Mouse (Mus musculus) embryonic stem cell, embryonic (primary cell): ENCODE data around the gene Pptc7.

Experiments used
- CTCF ChIA-PET, 4 experiments: fragments of 300-600 bp in 2 of 4; fragments of 350-600 bp in 2 of 4; sonication (Branson Sonifier 250); formaldehyde crosslinking; loops; one replicate each; lab custom pipeline; 2022; ENCODE audit warnings: inconsistent platforms in 2 of 4; lab: Charles Lee
- POLR2A ChIA-PET, 4 experiments: fragments of 300-600 bp in 2 of 4; fragments of 350-600 bp in 2 of 4; sonication (Branson Sonifier 250); formaldehyde crosslinking; loops; one replicate each; lab custom pipeline; 2022; ENCODE audit warnings: antibody characterized with exemption in 4 of 4, inconsistent platforms in 1 of 4; lab: Charles Lee

Pptc7 gene

GRCm38 (mm10) chr5:122304541-122304940 lies 20.4 kb downstream of the Pptc7 start:
- CTCF ChIA-PET: interaction anchor here in 1 of 4 experiments (0.6 kb wide), 1 partner anchor 834 kb away, joined by 5 read pairs; no protein-coding TSS in a partner anchor
- POLR2A ChIA-PET: interaction anchor here (0.8 to 2.5 kb wide), 12 partner anchors 9 to 98 kb away, joined by 3 to 9 read pairs (median 3); no protein-coding TSS in a partner anchor

GRCm38 (mm10) chr5:122305472-122305871 lies 21.3 kb downstream of the Pptc7 start:
- POLR2A ChIA-PET: interaction anchor here in 3 of 4 experiments (0.9 to 2.5 kb wide), 9 partner anchors 9 to 37 kb away, joined by 3 to 9 read pairs (median 4); no protein-coding TSS in a partner anchor
- CTCF ChIA-PET: no interaction called here

GRCm38 (mm10) chr5:122306536-122306935 lies 22.4 kb downstream of the Pptc7 start:
- CTCF ChIA-PET: interaction anchor here in 1 of 4 experiments (1.9 kb wide), 1 partner anchor 12 kb away, joined by 8 read pairs; no protein-coding TSS in a partner anchor
- POLR2A ChIA-PET: interaction anchor here in 2 of 4 experiments (0.6 to 3.1 kb wide), 9 partner anchors 8 to 71 kb away, joined by 3 to 19 read pairs (median 4); no protein-coding TSS in a partner anchor

GRCm38 (mm10) chr5:122310699-122311098 lies 26.5 kb downstream of the Pptc7 start:
- CTCF ChIA-PET: no interaction called here
- POLR2A ChIA-PET: interaction anchor here in 2 of 4 experiments (0.6 to 1.4 kb wide), 4 partner anchors 8 to 17 kb away, joined by 4 to 7 read pairs (median 4); no protein-coding TSS in a partner anchor

GRCm38 (mm10) chr5:122311692-122312091 lies 27.5 kb downstream of the Pptc7 start:
- ChIA-PET CTCF (interaction anchor here in 3 of 4 experiments (0.5 to 1.2 kb wide), 7 partner anchors 8 to 554 kb away, joined by 3 to 4 read pairs (median 3); no protein-coding TSS in a partner anchor), POLR2A (interaction anchor here in 3 of 4 experiments (0.6 to 1.7 kb wide), 11 partner anchors 7 to 1751 kb away, joined by 3 to 13 read pairs (median 4); partner anchors contain the start of gene Tctn1 (in 2 of the 3))

- ChIA-PET POLR2A (interaction anchor here in 3 of 4 experiments (0.5 to 1.7 kb wide), 11 partner anchors 11 to 203 kb away, joined by 3 to 13 read pairs (median 4); partner anchors contain the start of gene Tctn1 (in 2 of the 3)), CTCF (interaction anchor here in 3 of 4 experiments (0.6 to 1.5 kb wide), 4 partner anchors 47 to 183 kb away, joined by 3 to 4 read pairs (median 4); partner anchors contain the start of gene Tctn1 (in 1 of the 3))
Observed at GRCm38 (mm10) chr5:122312346-122312745, 28.2 kb downstream of the Pptc7 start.

- ChIA-PET CTCF (interaction anchor here in 3 of 4 experiments (0.7 to 1.5 kb wide), 6 partner anchors 11 to 184 kb away, joined by 3 to 4 read pairs (median 3); partner anchors contain the start of gene Tctn1 (in 1 of the 3)), POLR2A (interaction anchor here in 3 of 4 experiments (0.6 to 1.7 kb wide), 8 partner anchors 9 to 105 kb away, joined by 3 to 13 read pairs (median 3); no protein-coding TSS in a partner anchor)
Observed at GRCm38 (mm10) chr5:122312942-122313684, 28.9 kb downstream of the Pptc7 start.

- POLR2A ChIA-PET: interaction anchor here in 3 of 4 experiments (0.5 to 3.0 kb wide), 12 partner anchors 9 to 82 kb away, joined by 3 to 9 read pairs (median 4); partner anchors contain the start of genes Rad9b (in 1 of the 3) and Vps29 (in 1 of the 3)
- CTCF ChIA-PET: interaction anchor here in 1 of 4 experiments (1.0 to 1.3 kb wide), 2 partner anchors 15 to 51 kb away, joined by 3 read pairs; partner anchors contain the start of gene Tctn1
Observed at GRCm38 (mm10) chr5:122314966-122315667, 31.0 kb downstream of the Pptc7 start.

- POLR2A ChIA-PET: interaction anchor here (1.1 to 3.7 kb wide), 14 partner anchors 8 to 181 kb away, joined by 3 to 36 read pairs (median 4); partner anchors contain the start of gene Tctn1 (in 1 of the 4)
Observed at GRCm38 (mm10) chr5:122317329-122318045, 33.3 kb downstream of the Pptc7 start.

GRCm38 (mm10) chr5:122318100-122318499 lies 33.9 kb downstream of the Pptc7 start:
- CTCF ChIA-PET: interaction anchor here (0.5 to 2.6 kb wide), 15 partner anchors 11 to 942 kb away, joined by 3 to 25 read pairs (median 4); partner anchors contain the start of gene Tctn1 (in 1 of the 4)
- POLR2A ChIA-PET: interaction anchor here in 3 of 4 experiments (1.1 to 3.7 kb wide), 16 partner anchors 8 to 202 kb away, joined by 3 to 36 read pairs (median 4); partner anchors contain the start of gene Tctn1 (in 1 of the 3)

More at GRCm38 (mm10) chr5:122317329-122318045, 33.3 kb downstream of the Pptc7 start:
- CTCF ChIA-PET: interaction anchor here in 2 of 4 experiments (0.9 to 1.9 kb wide), 8 partner anchors 10 to 189 kb away, joined by 3 to 8 read pairs (median 4); partner anchors contain the start of gene Tctn1 (in 1 of the 2)

- ChIA-PET CTCF (interaction anchor here (0.6 to 2.6 kb wide), 21 partner anchors 10 to 933 kb away, joined by 3 to 25 read pairs (median 4); partner anchors contain the start of gene Tctn1 (in 1 of the 4)), POLR2A (interaction anchor here in 3 of 4 experiments (0.7 to 3.7 kb wide), 25 partner anchors 8 to 203 kb away, joined by 3 to 36 read pairs (median 4); partner anchors contain the start of gene Tctn1 (in 1 of the 3))
Observed at GRCm38 (mm10) chr5:122318976-122319375, 34.8 kb downstream of the Pptc7 start.

GRCm38 (mm10) chr5:122319474-122320204 lies 35.5 kb downstream of the Pptc7 start:
- POLR2A ChIA-PET: interaction anchor here in 3 of 4 experiments (0.5 to 3.7 kb wide), 32 partner anchors 9 to 714 kb away, joined by 3 to 36 read pairs (median 4); partner anchors contain the start of genes Tctn1 (in 2 of the 3), Rad9b (in 1 of the 3) and Vps29 (in 1 of the 3)
- CTCF ChIA-PET: interaction anchor here (0.5 to 2.6 kb wide), 17 partner anchors 8 to 425 kb away, joined by 3 to 25 read pairs (median 4); partner anchors contain the start of gene Tctn1 (in 1 of the 4)

- ChIA-PET CTCF (interaction anchor here in 3 of 4 experiments (0.5 to 2.6 kb wide), 6 partner anchors 9 to 143 kb away, joined by 4 to 25 read pairs (median 6); partner anchors contain the start of gene Tctn1 (in 1 of the 3)), POLR2A (interaction anchor here in 3 of 4 experiments (0.5 to 3.7 kb wide), 20 partner anchors 8 to 713 kb away, joined by 3 to 36 read pairs (median 4); partner anchors contain the start of genes Rad9b (in 1 of the 3), Tctn1 (in 1 of the 3) and Vps29 (in 1 of the 3))
Observed at GRCm38 (mm10) chr5:122320205-122320781, 36.1 kb downstream of the Pptc7 start.

- CTCF ChIA-PET: interaction anchor here in 3 of 4 experiments (0.6 to 3.6 kb wide), 12 partner anchors 10 to 506 kb away, joined by 3 to 13 read pairs (median 5); partner anchors contain the start of gene Tctn1 (in 1 of the 3)
- POLR2A ChIA-PET: interaction anchor here in 2 of 4 experiments (0.6 to 2.3 kb wide), 10 partner anchors 11 to 787 kb away, joined by 3 to 13 read pairs (median 3); partner anchors contain the start of gene Fam216a (in 1 of the 2)
Observed at GRCm38 (mm10) chr5:122323523-122323922, 39.4 kb downstream of the Pptc7 start.
